Mouse (Mus musculus): ENCODE results near the gene Glrx2.

The Glrx2 gene

GRCm38 (mm10) chr1:143745871-143746270, 29.7 kb downstream of the Glrx2 start:
- no peak for DNase-seq (ENCODE audit: low spot score)

GRCm38 (mm10) chr1:143762159-143762558, 46.0 kb downstream of the Glrx2 start:
- DNase-seq (ENCODE audit: low spot score): no peak

GRCm38 (mm10) chr1:143764443-143764842, 48.3 kb downstream of the Glrx2 start:
- DNase-seq (ENCODE audit: low spot score): no peak

- no peak for DNase-seq (ENCODE audit: low spot score)
Observed at GRCm38 (mm10) chr1:143765801-143766200, 49.7 kb downstream of the Glrx2 start.

- DNase-seq (ENCODE audit: low spot score): no peak
Observed at GRCm38 (mm10) chr1:143766238-143766637, 50.1 kb downstream of the Glrx2 start.

GRCm38 (mm10) chr1:143770444-143771109, 54.4 kb downstream of the Glrx2 start:
- no peak for DNase-seq (ENCODE audit: low spot score)

- no peak for DNase-seq (ENCODE audit: low spot score)
Observed at GRCm38 (mm10) chr1:143773082-143773481, 56.9 kb downstream of the Glrx2 start.

GRCm38 (mm10) chr1:143773909-143774308, 57.8 kb downstream of the Glrx2 start:
- DNase-seq (ENCODE audit: low spot score): no peak

- DNase-seq (ENCODE audit: low spot score): peak; percentile 95
Observed at GRCm38 (mm10) chr1:143776446-143777411, 60.6 kb downstream of the Glrx2 start, which contains the start of the genes Trove2 and Uchl5. Gene Trove2, minus strand, starts transcription at chr1:143777068. Gene Uchl5, plus strand, starts transcription at chr1:143777272.

GRCm38 (mm10) chr1:143777558-143778218, 61.5 kb downstream of the Glrx2 start:
- no peak for DNase-seq (ENCODE audit: low spot score)

- DNase-seq (ENCODE audit: low spot score): no peak
Observed at GRCm38 (mm10) chr1:143788584-143789227, 72.6 kb downstream of the Glrx2 start.
